Mouse (Mus musculus): ENCODE results near the gene Sh2d1a. TPM values are rescaled to one million over a fixed set of nuclear protein-coding genes. Genes with fewer than 3 reads are reported as not detected.

The Sh2d1a gene
- not detected for total RNA-seq (2021)

- DNase-seq (ENCODE audit: low spot score in 2 of 2), result no peak
- intact Hi-C loops (cut with DNase I), result no loop called here
Observed at GRCm38 (mm10) chrX:42502291-42503043, at the start of gene Sh2d1a. TSS of gene Sh2d1a (plus strand) at chrX:42502453.

GRCm38 (mm10) chrX:42453001-42453400 lies 49.3 kb upstream of the Sh2d1a start:
- intact Hi-C loops (cut with DNase I), result no loop called here
- DNase-seq (ENCODE audit: low spot score in 2 of 2), result no peak

GRCm38 (mm10) chrX:42454533-42454932 lies 47.7 kb upstream of the Sh2d1a start:
- intact Hi-C loops (cut with DNase I), result no loop called here
- DNase-seq (ENCODE audit: low spot score in 2 of 2), result no peak

GRCm38 (mm10) chrX:42489446-42489845 lies 12.8 kb upstream of the Sh2d1a start, which contains the start of gene Tex13c2:
TSS of gene Tex13c2 (plus strand) at chrX:42489691.
- DNase-seq (ENCODE audit: low spot score in 2 of 2), result no peak
- intact Hi-C loops (cut with DNase I), result no loop called here

GRCm38 (mm10) chrX:42490336-42490735 lies 11.9 kb upstream of the Sh2d1a start:
- intact Hi-C loops (cut with DNase I), result no loop called here
- no peak for DNase-seq (ENCODE audit: low spot score in 2 of 2)

- intact Hi-C loops (cut with DNase I), result no loop called here
- DNase-seq (ENCODE audit: low spot score in 2 of 2), result no peak
Observed at GRCm38 (mm10) chrX:42500538-42500937, 1.7 kb upstream of the Sh2d1a start.

- intact Hi-C loops (cut with DNase I), result no loop called here
- no peak for DNase-seq (ENCODE audit: low spot score in 2 of 2)
Observed at GRCm38 (mm10) chrX:42511105-42511504, 8.9 kb downstream of the Sh2d1a start.

- intact Hi-C loops (cut with DNase I), result no loop called here
- DNase-seq (ENCODE audit: low spot score in 2 of 2), result no peak
Observed at GRCm38 (mm10) chrX:42512567-42512966, 10.3 kb downstream of the Sh2d1a start.

- DNase-seq (ENCODE audit: low spot score in 2 of 2), result no peak
- intact Hi-C loops (cut with DNase I), result no loop called here
Observed at GRCm38 (mm10) chrX:42522868-42523267, 20.6 kb downstream of the Sh2d1a start.

GRCm38 (mm10) chrX:42530703-42531102 lies 28.4 kb downstream of the Sh2d1a start:
- DNase-seq (ENCODE audit: low spot score in 2 of 2), result peak in 1 of 2 experiments; percentile 13

GRCm38 (mm10) chrX:42540030-42540755 lies 37.9 kb downstream of the Sh2d1a start:
- DNase-seq (ENCODE audit: low spot score in 2 of 2), result peak; percentile 11 to 38
- intact Hi-C loops (cut with DNase I), result no loop called here

More at GRCm38 (mm10) chrX:42530703-42531102, 28.4 kb downstream of the Sh2d1a start:
- intact Hi-C loops (cut with DNase I), result no loop called here

GRCm38 (mm10) chrX:42540756-42541053 lies 38.5 kb downstream of the Sh2d1a start:
- intact Hi-C loops (cut with DNase I), result no loop called here
- DNase-seq (ENCODE audit: low spot score in 2 of 2), result peak; percentile 62 to 76

GRCm38 (mm10) chrX:42545076-42545475 lies 42.8 kb downstream of the Sh2d1a start:
- no peak for DNase-seq (ENCODE audit: low spot score in 2 of 2)
- intact Hi-C loops (cut with DNase I), result no loop called here

GRCm38 (mm10) chrX:42548513-42548912 lies 46.3 kb downstream of the Sh2d1a start:
- DNase-seq (ENCODE audit: low spot score in 2 of 2), result no peak
- intact Hi-C loops (cut with DNase I), result no loop called here

- DNase-seq (ENCODE audit: low spot score in 2 of 2), result peak; percentile 50 to 65
- intact Hi-C loops (cut with DNase I), result loop anchor here (5.0 kb wide), 1 partner anchor 870 kb away; the partner anchor contains the start of gene Tenm1
Observed at GRCm38 (mm10) chrX:42557284-42557683, 55.0 kb downstream of the Sh2d1a start.

- intact Hi-C loops (cut with DNase I), result loop anchor here (5.0 kb wide), 1 partner anchor 869 kb away; the partner anchor contains the start of gene Tenm1
- no peak for DNase-seq (ENCODE audit: low spot score in 2 of 2)
Observed at GRCm38 (mm10) chrX:42558683-42559082, 56.4 kb downstream of the Sh2d1a start.

Other genes starting within 250 kb of the Sh2d1a start
- gene Tex13c2, start 12.8 kb upstream of the Sh2d1a start, total RNA-seq (2021), result not detected